Mouse (Mus musculus): Measurements from ENCODE around the gene Map2k2.
A peak's percentile ranks its signal among the peaks of the same experiment; 100 is the strongest.
"Not testable (repeated sequence)": the region's sequence is repeated elsewhere in the genome, so short reads cannot be mapped to it uniquely, and the experiment has no call there.

The Map2k2 gene

DNA sequence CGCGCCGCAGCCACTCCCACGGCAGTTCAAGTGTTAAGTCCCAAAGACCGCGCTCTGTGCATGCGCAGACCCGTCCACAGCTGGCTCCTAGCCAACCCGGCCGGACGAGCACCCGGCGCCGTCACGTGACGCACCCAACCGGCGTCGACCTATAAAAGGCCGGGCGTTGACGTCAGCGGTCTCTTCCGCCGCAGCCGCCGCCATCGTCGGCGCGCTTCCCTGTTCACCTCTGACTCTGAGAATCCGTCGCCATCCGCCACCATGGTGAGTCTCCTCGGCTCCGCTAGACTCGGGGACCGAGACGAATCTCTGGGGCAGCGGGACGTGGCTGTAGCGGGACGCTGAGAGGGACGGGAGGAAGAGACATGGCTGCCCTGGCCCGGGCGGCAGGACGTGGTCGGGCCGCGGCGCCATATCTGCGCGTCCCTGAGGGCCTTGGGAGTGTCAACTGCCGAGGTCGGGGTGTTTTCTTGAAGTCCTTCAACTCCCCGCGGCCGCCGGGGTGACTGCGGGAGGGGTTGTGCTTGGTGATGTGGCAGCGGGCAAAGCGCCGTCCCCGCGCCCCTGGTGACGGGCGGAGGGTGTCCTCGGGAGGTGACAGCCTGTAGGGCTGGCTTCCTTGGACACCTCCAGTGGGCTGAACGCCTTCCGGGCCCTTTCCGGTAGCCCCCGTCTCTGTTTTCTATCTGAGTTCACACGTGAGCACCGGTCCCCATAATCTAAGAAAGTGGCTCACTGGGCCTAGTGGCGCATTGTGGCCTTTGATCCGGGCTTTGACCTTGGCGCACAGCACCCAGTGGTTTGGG lies 71.0 kb downstream of the Map2k2 start, which contains the start of gene Eef2:
Gene Eef2 (plus strand): TSS at position 166 of the 806 bp plus-strand sequence.
- DNase-seq (ENCODE audit: low spot score in 2 of 2) = peak; percentile 99 to 100

DNA sequence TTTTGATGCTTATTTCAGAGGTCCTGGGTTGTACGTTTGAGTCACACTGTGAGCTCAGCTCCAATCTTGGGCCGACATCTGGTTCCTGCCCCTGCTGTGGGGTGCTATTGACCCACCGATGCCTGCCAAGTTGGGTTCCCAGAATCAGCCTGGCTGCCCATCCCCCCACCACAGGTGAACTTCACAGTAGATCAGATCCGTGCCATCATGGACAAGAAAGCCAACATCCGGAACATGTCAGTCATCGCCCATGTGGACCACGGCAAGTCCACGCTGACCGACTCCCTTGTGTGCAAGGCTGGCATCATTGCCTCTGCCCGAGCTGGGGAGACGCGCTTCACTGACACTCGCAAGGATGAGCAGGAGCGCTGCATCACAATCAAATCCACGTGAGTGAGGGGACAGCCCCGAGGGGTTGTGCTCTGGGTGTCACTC lies 71.8 kb downstream of the Map2k2 start:
- DNase-seq (ENCODE audit: low spot score in 2 of 2) = peak in 1 of 2 experiments; percentile 77

DNA sequence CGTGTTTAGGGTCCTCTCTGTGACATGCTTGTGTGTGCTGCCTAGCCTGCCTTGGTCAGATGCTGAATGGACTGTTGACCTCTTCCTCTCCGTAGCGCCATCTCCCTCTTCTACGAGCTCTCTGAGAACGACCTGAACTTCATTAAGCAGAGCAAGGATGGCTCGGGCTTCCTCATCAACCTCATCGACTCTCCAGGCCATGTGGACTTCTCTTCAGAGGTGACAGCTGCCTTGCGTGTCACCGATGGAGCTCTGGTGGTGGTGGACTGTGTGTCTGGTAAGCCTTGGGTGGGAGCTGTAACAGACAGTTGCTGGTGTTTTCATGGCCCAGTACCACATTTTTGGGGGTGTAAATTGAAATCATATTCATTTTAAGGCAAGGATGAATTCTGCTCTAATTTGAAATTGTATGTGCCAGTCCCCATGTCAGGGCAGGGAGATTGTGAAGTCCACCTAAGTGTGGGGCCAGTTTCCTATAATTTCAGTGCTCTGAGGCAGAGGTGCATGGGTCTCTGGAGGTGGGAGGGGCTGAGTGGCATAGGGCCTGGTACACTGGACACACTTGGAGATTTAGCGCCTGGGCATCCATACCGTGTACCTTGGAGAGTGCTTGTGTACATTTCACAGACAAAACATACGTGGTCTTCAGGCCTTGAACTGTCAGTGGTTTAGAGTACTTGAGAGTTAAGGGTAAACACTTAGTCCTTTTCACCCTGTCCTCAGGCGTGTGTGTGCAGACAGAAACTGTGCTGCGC lies 72.4 kb downstream of the Map2k2 start:
- no peak for DNase-seq (ENCODE audit: low spot score in 2 of 2)

DNA sequence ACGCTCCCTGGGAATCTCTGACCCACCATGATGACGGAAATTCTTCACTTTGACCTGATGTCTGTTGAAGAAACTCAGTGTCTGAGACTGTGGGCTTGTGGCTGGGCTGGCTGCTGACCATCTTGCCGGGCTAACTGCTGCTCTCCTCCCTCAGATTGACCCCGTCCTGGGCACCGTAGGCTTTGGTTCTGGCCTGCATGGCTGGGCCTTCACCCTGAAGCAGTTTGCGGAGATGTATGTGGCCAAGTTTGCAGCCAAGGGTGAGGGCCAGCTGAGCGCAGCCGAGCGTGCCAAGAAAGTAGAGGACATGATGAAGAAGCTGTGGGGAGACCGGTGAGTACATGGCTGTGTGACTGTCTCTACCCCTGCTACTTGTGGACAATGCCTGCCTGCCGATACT lies 73.2 kb downstream of the Map2k2 start:
- DNase-seq (ENCODE audit: low spot score in 2 of 2) = no peak

DNA sequence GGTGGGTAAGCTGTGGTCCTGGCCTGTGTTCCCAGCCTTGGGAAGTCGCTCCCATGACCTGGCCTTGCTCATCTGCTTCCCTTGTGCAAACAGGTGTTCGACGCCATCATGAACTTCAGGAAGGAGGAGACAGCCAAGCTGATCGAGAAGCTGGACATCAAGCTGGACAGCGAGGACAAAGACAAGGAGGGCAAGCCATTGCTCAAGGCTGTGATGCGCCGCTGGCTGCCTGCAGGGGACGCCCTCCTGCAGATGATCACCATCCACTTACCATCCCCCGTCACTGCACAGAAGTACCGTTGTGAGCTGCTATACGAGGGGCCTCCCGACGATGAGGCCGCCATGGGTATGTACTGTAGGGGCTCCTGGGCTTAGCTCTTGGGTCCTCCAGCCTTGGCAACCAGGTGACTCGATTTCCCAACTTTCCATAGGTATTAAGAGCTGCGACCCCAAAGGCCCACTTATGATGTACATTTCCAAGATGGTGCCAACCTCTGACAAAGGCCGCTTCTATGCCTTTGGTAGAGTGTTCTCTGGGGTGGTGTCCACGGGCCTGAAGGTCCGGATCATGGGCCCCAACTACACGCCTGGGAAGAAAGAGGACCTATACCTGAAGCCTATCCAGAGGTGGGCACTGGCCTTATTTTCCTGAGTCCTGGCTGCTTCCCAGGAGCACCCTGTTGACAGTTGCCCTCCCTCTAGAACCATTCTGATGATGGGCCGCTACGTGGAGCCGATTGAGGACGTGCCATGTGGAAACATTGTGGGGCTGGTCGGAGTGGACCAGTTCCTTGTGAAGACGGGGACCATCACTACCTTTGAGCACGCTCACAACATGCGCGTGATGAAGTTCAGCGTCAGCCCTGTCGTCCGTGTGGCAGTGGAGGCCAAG lies 74.0 kb downstream of the Map2k2 start:
- DNase-seq (ENCODE audit: low spot score in 2 of 2) = no peak

DNA sequence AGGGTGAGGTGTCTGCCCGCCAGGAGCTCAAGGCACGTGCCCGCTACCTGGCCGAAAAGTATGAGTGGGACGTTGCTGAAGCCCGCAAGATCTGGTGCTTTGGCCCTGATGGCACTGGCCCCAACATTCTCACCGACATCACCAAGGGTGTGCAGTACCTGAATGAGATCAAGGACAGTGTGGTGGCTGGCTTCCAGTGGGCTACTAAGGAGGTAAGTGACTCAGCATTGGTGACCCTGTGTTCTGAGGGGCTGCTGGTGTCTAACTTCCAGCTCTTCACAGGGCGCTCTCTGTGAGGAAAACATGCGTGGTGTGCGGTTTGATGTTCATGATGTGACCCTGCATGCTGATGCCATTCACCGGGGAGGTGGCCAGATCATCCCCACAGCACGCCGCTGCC lies 75.2 kb downstream of the Map2k2 start:
- DNase-seq (ENCODE audit: low spot score in 2 of 2) = no peak

DNA sequence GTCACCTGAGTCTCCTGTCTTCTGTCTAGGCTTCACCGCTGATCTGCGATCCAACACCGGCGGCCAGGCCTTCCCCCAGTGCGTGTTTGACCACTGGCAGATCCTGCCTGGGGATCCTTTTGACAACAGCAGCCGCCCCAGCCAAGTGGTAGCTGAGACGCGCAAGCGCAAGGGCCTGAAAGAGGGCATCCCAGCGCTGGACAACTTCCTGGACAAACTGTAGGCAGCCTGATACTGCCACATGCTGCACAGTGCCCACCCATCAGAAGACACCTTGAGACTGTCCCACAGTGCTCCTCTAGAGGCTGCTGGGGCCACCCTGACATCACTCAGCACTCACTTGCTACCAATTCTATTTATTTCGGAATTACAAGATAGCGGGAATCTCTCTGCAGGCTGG lies 76.1 kb downstream of the Map2k2 start:
- DNase-seq (ENCODE audit: low spot score in 2 of 2) = not testable (repeated sequence)

DNA sequence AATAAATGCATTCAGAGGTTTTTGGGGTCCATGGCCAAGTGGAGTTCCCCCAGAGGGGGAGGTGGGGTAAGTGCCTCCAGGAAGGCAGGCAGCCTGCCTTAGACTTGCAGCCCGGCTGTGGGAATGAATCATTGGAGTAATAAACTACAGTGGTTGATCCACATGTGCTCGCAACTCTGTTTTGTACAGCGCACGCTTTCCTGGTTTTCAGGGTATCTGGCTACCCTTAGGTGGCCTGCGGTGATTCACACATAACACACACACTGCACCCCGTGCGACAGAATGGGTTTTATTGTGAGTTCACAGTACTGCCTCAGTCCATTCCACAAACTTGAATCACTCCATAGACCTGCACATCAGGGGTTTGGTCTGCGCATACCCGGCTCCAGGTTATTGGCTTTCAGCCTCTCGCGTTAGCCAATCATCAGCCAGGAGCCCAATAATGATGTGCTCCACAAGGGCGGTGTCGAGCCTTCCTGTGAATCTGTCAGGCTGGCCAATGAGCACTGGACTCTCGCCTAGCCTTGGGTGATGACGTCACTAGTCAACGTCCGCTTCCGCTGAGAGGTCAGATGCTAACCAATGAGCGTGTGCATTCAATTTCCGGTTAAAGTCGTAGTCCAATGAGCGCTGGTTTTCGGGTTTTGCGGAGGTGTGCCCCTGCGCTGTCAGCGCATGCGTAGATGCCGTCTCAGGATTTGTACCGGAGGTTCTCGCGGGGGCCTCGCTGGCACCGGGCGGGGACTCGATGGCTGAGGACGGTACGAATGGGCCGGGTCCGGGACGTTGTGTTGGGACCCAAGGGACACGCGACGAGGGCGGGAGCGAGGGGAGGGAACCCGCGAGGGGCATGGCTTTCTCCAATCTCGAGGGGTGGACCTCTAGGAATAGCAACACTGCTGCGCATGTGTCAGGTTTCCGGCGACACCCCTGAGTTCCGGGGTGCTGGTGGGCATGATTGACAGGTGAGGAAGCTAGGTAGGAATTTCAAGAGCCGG lies 76.9 kb downstream of the Map2k2 start, which contains the start of gene Dapk3:
Gene Dapk3 (plus strand): TSS at position 670 of the 998 bp plus-strand sequence.
- DNase-seq (ENCODE audit: low spot score in 2 of 2) = peak; percentile 98 to 99
